Mouse (Mus musculus): Measurements from ENCODE around the gene Nppa. TPM values are rescaled to one million over a fixed set of nuclear protein-coding genes. Genes with fewer than 3 reads are reported as not detected.
A peak's percentile ranks its signal among the peaks of the same experiment; 100 is the strongest.

Nppa gene
- not detected for total RNA-seq (2021)
- long read RNA-seq: 0 reads

DNA sequence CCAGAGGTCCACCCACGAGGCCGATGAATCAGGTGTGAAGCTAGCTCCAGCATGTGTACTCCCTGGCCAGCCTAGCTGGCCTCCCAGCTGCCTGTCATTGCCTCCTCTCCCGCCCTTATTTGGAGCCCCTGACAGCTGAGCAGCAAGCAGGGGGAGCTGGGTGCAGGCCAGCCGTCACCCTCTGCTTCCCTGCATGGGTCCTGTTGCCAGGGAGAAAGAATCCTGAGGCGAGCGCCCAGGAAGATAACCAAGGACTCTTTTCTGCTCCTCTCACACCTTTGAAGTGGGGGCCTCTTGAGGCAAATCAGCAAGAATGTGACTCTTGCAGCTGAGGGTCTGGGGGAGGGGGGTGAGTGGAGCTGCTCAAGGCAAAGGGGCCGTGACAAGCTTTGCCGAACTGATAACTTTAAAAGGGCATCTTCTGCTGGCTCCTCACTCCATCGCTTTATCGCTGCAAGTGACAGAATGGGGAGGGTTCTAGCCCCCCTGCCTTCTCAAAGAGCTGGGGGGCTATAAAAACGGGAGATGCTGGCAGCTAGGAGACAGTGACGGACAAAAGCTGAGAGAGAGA is at the start of gene Nppa:
TSS of gene Nppa (plus strand) at position 521 of the 571 bp plus-strand sequence.
- no peak for DNase-seq (ENCODE audit: low spot score in 2 of 2)

DNA sequence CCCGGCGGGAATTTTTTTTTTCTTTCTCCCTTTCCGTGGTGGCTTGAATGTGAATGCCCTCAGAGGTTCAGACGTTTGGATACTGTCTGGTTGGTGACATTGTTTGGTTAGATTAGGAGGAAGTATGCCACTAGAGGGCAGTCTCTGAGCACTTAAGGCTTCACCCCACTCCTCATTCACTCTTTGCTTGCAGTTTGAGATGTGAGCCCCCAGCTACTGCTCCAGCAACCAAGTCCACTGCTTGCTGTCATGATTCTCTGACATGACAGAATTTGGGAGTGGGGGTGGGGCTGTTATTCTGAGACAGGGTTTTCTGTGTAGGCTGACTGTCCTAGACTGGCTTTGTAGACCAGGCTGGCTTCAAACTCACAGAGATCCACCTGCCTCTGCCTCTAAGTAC is 46.9 kb upstream of the Nppa start:
- peak in 1 of 2 experiments; percentile 60 for DNase-seq (ENCODE audit: low spot score in 2 of 2)

DNA sequence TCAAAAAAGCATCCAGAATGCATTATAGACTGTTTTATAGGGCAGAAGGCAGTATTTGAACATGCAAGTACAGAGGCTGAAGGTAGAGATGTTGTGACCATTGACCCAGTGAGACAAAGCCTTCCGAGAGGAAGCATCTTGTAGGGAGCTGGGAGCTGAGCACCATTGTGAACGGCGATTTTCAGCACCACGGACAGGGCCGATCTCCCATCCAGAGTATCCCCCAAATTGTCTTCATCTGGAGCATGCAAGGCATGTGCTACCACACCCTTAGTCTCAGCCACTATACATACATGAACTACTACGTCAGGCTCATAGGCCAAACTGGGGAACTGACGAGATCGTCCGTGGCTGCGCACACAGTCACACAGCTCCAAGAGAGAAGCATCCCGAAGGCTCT is 43.4 kb upstream of the Nppa start:
- DNase-seq (ENCODE audit: low spot score in 2 of 2): no peak

DNA sequence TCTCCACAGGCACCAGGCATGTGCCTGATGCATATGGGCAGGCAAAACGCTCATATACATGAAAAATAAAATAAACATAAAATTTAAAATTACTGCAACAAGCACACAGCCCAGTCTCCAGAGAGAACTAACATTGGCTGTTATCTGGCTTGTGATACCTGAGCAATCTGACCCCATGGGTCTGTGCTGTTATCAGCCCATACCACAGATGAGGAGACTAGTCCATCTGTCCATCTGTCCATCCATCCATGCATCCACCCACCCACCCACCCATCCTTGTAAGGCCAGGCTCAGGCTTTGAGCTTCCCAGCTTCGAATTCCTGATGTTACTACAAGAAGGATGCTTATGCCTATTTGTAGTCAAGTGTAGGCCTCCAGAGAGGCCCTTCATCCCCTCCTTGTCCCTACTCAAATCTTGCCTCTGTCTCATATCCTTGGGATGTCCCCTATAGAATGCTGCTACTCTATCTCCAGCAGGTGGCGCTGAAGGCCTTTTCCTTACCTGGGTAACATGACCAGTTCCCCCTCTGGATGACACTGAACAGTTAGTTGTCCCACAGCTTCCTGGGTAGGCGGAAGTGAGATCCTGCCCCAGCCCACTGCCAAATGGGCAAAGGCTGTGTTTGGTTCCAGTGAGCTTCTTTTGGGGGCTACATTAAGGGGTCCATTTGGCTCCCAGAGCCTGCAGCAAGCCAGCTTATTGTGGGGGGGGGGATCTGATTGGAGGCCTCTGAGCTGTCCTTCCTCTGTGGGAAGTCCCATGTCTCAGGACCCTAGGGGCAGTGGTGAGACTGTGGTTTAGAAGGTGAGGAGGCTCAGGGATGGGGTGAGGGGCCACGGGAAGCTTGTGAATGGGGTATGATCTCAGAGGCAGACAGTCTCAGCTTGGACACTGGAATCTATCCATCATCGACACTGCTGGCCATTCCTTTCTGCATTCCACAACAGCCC is 40.4 kb upstream of the Nppa start:
- DNase-seq (ENCODE audit: low spot score in 2 of 2): peak in 1 of 2 experiments; percentile 69

DNA sequence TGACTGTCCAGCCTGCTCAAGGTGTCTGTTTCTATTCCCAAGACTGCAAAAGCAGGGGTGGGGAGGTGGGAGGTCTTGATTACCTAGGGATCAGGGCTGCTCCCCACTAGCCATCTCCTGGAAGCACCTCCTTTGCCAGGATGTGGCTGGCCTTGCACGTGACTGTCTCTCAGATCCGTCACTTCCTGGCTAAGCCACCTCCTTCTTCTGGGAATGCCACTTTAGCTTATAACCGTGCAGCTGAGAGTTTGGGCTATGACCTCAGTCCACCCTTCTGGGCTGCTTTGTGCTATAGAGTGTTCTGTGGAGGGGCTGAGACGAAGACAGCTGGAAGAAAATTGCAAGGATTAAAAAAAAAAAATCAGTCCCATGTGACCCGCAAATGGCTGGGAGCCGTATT is 37.7 kb upstream of the Nppa start:
- no peak for DNase-seq (ENCODE audit: low spot score in 2 of 2)

DNA sequence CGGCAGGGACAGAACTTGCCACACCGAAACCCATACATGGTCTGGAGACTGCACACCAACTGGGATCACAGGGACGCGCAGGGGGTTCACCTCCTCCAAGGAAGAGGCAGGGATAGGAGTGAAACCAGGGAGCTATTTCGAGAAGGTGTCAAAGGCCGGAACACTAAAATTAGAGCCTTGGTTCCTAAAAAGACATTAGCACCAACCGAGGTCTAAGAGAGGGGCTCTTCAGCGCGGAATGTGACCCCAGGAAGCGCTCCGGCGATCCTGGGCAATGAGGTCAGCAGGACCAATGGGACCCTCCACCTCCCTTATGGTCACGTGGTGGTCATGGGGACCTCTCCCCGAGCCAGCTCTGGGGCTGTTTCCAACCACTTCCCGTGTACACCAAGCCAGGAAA is 36.9 kb upstream of the Nppa start:
- no peak for DNase-seq (ENCODE audit: low spot score in 2 of 2)

DNA sequence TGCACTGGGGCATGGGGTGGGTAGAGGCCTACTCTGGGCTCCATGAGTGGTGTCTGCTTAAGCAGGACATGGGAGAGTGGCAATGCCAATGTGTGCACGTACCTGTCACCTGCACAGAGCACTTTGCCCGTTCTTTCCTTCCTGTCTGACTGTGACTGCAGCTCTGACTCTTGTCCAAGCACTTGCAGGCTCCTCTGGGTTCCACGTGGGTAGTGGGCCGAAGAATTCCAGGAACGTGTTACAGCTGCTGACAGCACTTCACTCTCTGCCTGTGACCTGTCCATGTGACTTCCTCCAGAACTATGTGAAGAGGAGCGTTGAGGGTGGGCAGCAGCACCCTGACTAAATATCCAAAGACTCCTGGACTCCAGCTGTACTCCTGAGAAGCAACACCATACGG is 34.8 kb upstream of the Nppa start:
- no peak for DNase-seq (ENCODE audit: low spot score in 2 of 2)

DNA sequence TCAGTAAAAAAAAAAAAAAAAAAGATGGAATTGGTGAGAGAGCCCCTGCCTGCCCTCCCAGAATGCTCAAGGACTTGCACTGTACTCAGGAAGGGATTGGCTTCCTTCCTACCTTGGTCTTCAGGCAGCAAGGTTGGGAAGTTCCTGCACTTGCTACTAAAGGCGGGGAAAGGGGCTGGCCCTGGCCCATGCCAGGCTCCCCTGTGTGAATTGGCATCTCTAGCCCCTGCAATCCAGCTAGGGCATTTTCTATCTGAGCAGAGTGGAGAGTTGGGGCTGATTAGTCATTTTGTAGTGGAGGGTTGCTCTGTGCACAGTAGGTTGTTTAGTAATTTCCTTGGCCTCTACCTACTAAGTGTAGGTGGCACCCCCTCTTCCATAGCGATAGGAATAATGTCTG is 31.7 kb upstream of the Nppa start:
- no peak for DNase-seq (ENCODE audit: low spot score in 2 of 2)

DNA sequence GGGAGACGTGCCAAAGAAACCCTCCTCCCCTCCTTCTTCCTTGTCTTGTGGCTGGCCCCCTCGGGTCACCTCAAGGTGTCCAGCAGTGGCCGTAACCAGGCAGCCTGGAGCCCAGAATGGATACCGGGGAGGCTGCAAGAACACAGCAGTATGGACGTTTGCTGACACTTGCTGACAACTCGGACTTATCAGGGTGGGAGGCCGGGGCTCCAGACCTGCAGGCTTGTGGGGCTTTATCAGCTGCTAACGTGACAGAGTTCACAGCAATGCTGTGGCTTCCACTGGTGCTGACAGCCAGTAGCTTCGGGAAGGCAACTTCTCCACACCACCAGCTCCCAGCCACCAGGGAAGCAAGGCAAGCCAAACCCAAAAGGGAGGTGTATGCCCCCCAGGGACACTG is 31.2 kb upstream of the Nppa start:
- no peak for DNase-seq (ENCODE audit: low spot score in 2 of 2)

DNA sequence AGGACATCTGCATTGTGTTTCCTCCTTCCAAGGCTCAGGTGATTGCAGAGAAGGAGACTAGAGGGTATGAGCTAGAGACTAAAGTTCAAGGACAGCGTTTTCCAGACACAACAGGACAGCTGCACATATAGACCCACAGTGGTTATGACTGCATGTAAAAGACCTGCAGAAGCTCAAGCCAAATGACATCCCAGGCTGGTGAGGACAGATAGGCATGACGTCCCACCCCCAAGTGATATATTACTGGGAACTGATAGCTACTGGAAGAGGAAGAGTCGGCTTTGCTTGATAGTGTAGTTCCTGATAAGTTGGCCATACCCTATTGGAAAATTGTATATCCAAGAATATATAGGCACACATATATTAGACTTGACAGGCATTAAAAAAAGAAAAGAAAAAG is 24.3 kb upstream of the Nppa start:
- no peak for DNase-seq (ENCODE audit: low spot score in 2 of 2)

DNA sequence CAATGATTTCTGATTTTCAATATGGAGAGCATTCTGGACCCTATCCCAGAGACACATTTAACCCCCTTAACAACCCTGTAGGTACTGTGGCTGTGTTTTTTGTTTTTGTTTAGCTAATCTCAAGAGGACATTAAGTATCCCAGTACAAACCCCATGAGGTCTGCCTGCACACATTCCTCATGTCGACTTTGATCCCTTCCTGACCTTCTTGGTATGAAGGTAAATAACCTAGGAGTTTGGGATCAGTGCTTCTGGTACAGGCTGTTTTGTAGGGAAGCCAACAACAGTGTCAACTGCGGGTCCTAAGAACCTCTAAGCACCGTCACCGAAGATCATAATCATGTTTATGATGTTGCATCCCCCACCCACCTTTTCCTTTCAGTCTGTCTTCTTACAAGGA is 22.8 kb upstream of the Nppa start:
- no peak for DNase-seq (ENCODE audit: low spot score in 2 of 2)

DNA sequence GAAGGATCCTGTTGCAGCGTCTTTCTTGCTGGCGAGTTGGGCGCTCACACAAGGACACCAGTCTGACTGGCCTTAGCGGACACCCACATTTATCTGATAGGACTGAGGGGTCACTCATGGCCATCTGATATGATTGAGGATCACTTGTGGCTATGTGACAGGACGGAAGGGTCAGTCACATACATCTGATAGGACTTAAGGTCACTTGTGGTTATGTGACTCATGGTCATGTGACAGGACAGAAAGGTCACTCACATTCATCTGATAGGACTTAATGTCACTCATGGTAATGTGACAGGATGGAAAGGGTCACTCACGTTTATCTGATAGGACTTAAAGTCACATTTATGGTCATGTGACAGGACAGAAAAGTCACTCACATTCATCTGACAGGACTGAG is 22.1 kb upstream of the Nppa start:
- no peak for DNase-seq (ENCODE audit: low spot score in 2 of 2)

DNA sequence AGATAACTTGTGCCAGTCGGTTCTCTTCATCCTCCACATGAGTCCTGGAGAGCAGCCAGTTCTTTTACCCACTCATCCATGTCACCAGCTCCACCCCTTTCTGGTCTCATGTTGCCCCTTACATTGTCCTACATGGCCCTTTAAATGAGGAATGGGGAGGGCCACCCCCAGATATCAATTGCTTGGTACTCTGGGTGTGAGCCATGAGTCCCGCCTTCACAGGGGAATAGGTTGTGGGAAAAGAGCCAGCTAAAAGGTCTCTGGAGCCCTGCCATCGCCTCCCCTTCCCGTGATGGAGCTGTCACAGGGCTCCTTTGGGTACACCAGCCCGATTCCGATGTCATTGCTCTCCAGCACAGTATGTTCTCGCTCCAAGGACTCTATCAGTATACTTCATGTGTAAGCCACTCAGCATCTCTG is 21.1 kb upstream of the Nppa start:
- no peak for DNase-seq (ENCODE audit: low spot score in 2 of 2)

DNA sequence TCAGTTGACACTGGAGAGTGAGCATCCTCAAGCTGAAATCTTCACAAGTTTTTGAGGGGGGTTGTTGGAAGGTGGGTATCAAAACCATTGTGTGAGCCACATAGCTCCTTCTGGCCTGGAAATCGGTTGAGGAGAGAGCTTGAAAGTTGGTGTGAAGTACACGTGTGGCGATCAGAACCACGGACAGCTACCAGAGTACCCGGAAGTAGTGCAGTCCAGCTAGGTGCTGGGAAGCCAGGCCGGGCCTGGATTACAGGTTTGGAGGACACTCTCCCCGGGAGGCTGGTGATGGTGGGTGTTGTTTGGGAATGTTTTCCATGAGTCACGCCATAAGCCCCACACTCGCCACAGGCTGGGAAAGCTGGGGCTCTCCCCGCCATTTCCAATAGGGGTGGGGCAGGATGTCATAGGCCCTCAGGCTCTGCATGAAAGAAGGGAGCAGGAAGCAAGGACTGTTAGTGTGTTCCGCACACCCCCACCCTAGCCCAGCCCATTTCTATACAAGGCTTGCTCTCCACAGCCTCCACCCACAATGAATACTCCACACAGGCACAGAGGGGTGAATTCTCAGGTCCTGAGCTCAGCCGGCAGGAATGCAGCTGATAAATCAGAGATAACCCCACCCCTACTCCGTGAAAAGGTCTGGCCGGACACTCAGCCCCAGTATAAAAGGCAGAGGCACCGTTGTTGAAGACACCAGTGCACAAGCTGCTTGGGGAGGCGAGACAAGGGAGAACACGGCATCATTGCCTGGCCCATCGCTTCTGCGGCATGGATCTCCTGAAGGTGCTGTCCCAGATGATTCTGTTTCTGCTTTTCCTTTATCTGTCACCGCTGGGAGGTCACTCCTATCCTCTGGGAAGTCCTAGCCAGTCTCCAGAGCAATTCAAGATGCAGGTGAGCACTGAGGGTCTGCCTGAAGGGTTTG is 15.1 kb upstream of the Nppa start, which contains the start of gene Nppb:
TSS of gene Nppb (plus strand) at position 584 of the 928 bp plus-strand sequence.
- no peak for DNase-seq (ENCODE audit: low spot score in 2 of 2)

DNA sequence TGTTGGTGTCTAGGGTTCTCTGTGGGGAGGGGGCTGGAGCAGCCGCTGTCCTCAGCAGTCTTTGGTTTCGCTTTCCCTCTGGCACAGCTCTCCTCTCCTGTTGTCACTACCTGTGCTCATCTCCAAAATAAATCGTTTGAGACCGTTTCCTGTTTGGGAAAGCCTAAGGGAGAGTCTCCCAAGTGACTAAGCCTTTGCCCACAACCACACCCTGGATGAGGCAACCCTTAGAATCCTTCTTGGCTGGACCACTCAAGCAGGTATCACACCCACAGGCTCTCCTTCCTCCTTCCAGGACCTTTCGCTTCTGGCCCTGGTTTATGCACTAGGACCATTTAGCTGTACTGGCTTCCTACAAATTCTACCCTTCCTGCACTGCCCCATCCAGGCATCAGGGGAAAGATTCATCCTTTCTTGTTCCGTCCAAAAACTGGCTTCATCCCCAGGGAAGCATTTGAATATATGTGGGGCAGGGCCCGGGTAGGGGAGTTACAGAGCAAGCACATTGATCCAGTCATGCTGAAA is 6.9 kb upstream of the Nppa start:
- DNase-seq (ENCODE audit: low spot score in 2 of 2): no peak

DNA sequence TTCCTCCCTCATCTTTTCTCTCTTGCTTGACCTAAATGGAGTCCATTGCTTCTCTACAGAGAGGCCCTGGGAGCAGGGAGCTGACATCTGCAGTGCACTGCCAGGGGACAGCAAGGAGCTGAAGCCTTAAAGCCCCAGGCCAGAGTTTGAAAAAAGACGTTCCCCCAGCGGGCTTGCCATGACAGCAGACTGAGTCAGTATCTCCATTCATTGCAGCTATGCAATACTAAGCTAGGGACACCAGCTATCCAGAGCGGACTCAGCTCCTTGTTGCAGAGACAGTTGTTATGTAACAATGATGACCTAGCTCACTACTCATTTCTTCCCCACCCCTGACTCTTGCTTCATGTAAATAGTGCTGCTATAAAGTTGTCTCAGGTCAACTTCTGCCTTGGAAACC is 5.2 kb upstream of the Nppa start:
- DNase-seq (ENCODE audit: low spot score in 2 of 2): no peak

DNA sequence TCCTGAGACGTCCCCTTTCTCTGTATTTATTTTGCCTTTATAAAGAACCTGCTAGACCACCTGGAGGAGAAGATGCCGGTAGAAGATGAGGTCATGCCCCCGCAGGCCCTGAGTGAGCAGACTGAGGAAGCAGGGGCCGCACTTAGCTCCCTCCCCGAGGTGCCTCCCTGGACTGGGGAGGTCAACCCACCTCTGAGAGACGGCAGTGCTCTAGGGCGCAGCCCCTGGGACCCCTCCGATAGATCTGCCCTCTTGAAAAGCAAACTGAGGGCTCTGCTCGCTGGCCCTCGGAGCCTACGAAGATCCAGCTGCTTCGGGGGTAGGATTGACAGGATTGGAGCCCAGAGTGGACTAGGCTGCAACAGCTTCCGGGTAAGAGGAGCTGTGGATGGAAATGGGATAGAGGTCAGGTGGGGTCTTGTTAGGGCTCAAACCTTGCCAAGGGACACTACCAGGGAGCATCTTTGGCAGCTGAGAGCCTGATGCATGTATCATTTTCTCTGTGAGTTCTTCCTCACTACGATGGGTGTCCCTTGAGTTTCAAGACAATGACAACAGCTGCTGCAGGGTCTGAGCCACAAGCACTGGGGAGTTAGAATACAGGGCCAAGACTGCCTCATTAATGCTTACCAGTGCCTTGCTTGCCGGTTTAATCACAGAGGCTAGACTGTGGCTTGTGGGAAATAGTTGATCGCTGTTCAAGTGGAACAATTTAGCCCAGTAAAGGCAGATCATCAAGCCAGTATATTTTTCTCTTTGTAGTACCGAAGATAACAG is 679 bp downstream of the Nppa start:
- DNase-seq (ENCODE audit: low spot score in 2 of 2): no peak

DNA sequence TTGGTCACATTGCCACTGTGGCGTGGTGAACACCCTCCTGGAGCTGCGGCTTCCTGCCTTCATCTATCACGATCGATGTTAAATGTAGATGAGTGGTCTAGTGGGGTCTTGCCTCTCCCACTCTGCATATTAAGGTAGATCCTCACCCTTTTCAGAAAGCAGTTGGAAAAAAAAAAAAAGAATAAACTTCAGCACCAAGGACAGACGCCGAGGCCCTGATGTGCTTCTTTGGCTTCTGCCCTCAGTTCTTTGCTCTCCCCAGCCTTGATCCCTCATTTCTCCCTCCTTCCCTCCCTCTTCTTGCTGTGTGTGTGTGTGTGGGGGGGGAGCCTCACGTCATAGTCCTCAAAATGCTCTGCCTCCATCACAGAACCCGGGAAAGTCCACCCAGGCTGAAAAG is 1.3 kb downstream of the Nppa start:
- DNase-seq (ENCODE audit: low spot score in 2 of 2): no peak

DNA sequence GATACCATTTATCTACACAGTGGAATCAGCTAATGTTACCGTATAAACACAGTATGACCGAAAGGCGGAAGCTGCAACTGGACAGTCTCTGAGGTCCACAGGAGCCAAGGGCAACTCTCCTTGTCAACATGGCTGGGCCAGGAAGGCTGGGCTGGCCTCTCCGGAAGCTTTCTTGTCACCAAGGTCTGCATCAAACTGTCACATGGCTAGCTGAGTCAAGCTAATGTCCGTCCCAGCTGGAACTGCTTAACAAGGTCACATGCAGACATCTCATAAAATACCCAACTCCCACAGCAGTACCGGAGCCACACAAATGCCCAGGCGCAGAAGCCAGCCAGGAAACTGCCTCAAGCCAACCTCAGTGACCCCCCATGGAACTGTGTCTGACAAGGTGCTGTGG is 3.8 kb downstream of the Nppa start:
- DNase-seq (ENCODE audit: low spot score in 2 of 2): no peak

DNA sequence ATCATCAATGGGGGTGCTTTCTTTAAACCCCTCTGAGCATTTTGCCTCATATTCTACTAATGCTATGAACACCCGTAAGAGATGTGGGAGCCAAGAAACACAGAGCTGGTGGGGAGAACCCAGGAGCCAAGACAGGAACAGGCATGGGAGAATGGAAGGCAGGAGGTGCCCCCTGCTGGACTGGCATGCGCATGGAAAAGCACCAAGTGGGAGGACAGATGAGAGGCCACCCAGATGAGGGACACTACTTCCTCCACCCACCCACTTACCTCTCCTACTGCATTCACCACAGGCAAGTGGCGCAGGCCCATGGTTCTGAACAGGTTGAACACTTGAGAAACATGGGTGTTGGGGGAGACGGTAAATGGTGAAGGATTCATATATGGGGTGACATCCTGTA is 7.9 kb downstream of the Nppa start:
- DNase-seq (ENCODE audit: low spot score in 2 of 2): peak; percentile 62 to 77

DNA sequence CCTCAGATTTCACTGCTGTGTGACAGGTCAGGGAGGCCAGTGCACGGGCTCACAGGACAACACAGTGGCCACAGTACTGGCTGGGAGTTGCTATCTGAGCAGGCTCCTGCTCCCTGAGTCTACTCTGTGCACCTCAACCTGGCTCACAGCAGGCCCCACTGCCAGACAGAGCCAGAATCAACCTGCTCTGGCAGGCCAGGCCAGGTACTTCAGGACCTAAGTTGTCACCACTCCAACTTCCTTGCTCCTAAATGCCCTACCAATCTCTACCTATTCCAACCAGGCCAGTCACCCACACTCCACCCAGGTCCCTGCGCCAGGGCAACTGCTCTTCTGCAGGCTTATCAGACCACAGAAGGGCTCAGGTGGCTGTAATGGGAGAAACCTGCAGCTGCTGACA is 9.1 kb downstream of the Nppa start:
- no peak for DNase-seq (ENCODE audit: low spot score in 2 of 2)
